Mouse (Mus musculus) liver, postnatal 0 days (tissue): ENCODE results near the gene Emc7. TPM values are rescaled to one million over a fixed set of nuclear protein-coding genes. Genes with fewer than 3 reads are reported as not detected.
"Not testable (repeated sequence)": the region's sequence is repeated elsewhere in the genome, so short reads cannot be mapped to it uniquely, and the experiment has no call there.

Source experiments
- ATAC-seq: fragments of 200-750 bp; cut with Nextera tagmentation; 2 replicates; pipeline ENCODE4 v1.8.0; 2017; ENCODE audit warnings: mild to moderate bottlenecking, moderate library complexity
- DNase-seq: peaks from one replicate; pipeline ENCODE4 v3.0.0-alpha.2; 2016
- H3K27ac ChIP-seq: fragments of 300-500 bp; sonication (generic); 2 replicates; pipeline ENCODE4 v1.5.1; 2014; ENCODE audit warnings: antibody characterized with exemption, moderate library complexity, mild to moderate bottlenecking, low read depth
- H3K27me3 ChIP-seq: fragments of 300-500 bp; sonication (generic); 2 replicates; pipeline ENCODE4 v1.6.1; 2014; ENCODE audit warnings: low read length, control low read depth, mixed read lengths; ENCODE audit not compliant: insufficient read depth
- H3K36me3 ChIP-seq: fragments of 300-500 bp; sonication (generic); replicated peaks from 2 replicates; pipeline ENCODE4 v1.6.1; 2014; ENCODE audit warnings: mild to moderate bottlenecking, control low read depth, low read length, moderate library complexity, mixed read lengths; ENCODE audit not compliant: insufficient read depth
- H3K4me1 ChIP-seq: fragments of 300-500 bp; sonication (generic); 2 replicates; pipeline ENCODE4 v1.6.1; 2014; ENCODE audit warnings: antibody characterized with exemption, mild to moderate bottlenecking, control low read depth; ENCODE audit not compliant: insufficient read depth
- H3K4me2 ChIP-seq: fragments of 300-500 bp; sonication (generic); 2 replicates; pipeline ENCODE4 v1.6.1; 2014; ENCODE audit warnings: low read depth, mild to moderate bottlenecking, low read length, moderate library complexity, mixed read lengths
- H3K4me3 ChIP-seq: fragments of 300-500 bp; sonication (generic); 2 replicates; pipeline ENCODE4 v1.5.1; 2014; ENCODE audit warnings: low read depth, low read length
- H3K9ac ChIP-seq: fragments of 300-500 bp; sonication (generic); replicated peaks from 2 replicates; pipeline ENCODE4 v1.6.1; 2014; ENCODE audit warnings: mild to moderate bottlenecking, moderate library complexity
- H3K9me3 ChIP-seq: fragments of 300-500 bp; sonication (generic); 2 replicates; pipeline ENCODE4 v1.6.1; 2016; ENCODE audit warnings: mild to moderate bottlenecking, control low read depth, low read length, mixed read lengths
- CTCF ChIP-seq: sonication (generic); IDR thresholded peaks from 2 replicates; pipeline ENCODE4 v1.5.1; 2016; ENCODE audit warnings: antibody characterized with exemption, low read depth
- EP300 ChIP-seq: IDR thresholded peaks from 2 replicates; pipeline ENCODE4 v1.6.1; 2016; ENCODE audit warnings: antibody characterized with exemption, low read depth, mild to moderate bottlenecking
- WGBS: fragments of 180-500 bp; shearing (Covaris S2); extraction: QIAGEN DNeasy Blood & Tissue Kit; methylation state at CpG from one replicate; pipeline ENCODE4 v1.1.7; 2014; ENCODE audit not compliant: insufficient replicate concordance; 5-methylcytosine and 5-hydroxymethylcytosine counted together
- polyA plus RNA-seq: library from polyadenylated mRNA; unstranded; fragments of >200 nt; fragmentation: Nextera tagmentation; extraction: Ambion mirVana; gene quantifications from 2 replicates; pipeline ENCODE4 v1.2.1, GENCODE M21; 2015

Gene Emc7
- 19.1 and 19.2 TPM in 2 replicates for polyA plus RNA-seq

DNA sequence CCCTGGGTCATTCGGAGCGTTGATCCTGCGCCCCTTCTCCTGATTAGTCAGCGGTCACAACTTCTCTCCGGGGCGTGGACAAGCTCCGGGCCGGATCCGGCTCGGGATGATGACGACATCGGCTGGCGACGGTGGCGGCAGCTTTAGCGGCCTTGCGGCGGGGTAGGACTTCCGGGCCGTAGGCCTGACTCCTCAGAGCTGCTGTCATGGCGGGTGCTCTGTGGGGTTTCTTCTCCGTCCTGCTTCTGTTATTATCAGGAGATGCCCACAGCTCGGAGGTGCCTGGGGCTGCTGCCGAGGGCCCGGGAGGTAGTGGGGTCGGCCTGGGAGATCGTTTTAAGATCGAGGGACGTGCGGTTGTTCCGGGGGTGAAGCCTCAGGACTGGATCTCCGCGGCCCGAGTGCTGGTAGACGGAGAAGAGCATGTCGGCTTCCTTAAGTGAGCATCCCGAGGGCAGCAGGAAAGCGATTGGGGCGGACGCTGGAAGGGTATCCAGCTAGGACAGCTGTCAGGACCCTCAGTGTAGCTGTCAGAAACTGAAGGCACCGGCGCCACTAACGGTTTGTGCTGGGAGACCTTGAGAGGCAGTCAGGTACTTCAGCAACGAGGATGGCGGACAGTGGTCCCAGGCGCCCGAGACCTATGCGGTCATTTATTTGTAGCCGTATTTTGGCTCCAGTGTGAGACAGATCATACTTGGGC is at the start of gene Emc7:
Emc7 (plus strand) TSS at position 136 of the 703 bp plus-strand sequence.
- Histone ChIP-seq H3K4me1 (peaks cover 3% of the 10 kb centered on the region; the same call in 1 of the 2 replicates), H3K4me3 (peak within 1 kb of the TSS; percentile 70), H3K36me3 (peaks cover 2% of the 10 kb centered on the region; the same call in 1 of the 2 replicates), H3K9me3 (no peaks in the 10 kb centered on the region), H3K27ac (peak within 1 kb of the TSS; percentile 78), H3K27me3 (no peaks in the 10 kb centered on the region), H3K9ac (peak within 1 kb of the TSS; percentile 79), H3K4me2 (peak within 1 kb of the TSS; percentile 79)
- WGBS, result 1% methylated on average over 49 of the region's 49 CpGs
- DNase-seq (peak; percentile 99), ATAC-seq (peak; percentile 100)
- TF ChIP-seq CTCF (no peak), EP300 (peak; percentile 30; the same call in 1 of the 2 replicates)

DNA sequence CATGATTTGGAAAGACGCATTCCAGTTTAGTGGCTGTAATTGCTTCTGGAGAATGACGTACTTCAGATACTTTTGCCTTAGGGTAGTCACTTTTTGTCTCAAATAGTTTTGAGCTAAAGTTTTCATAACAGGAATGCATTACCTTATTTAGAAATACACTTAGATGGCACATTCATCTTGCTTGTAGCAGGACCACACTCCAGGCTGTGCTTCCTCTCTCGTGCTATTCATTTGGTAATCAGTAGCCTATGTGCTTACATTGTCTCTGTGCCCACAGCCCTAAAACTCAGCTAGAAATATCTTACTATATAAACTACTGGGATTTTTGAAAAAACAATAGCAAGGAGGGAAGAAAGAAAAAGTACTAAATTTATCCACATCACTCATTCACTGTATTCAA is 47.8 kb upstream of the Emc7 start:
- no peak for DNase-seq
- Histone ChIP-seq H3K4me2 (no peak overlapping the region), H3K36me3 (peaks cover 23% of the 10 kb centered on the region), H3K27me3 (no peaks in the 10 kb centered on the region), H3K4me3 (no peak overlapping the region), H3K9me3 (no peaks in the 10 kb centered on the region), H3K4me1 (no peaks in the 10 kb centered on the region), H3K27ac (no peak overlapping the region), H3K9ac (no peak overlapping the region)
- TF ChIP-seq EP300 (no peak), CTCF (no peak)
- ATAC-seq, result no peak
- 86% methylated on average over 3 of the region's 3 CpGs for WGBS

DNA sequence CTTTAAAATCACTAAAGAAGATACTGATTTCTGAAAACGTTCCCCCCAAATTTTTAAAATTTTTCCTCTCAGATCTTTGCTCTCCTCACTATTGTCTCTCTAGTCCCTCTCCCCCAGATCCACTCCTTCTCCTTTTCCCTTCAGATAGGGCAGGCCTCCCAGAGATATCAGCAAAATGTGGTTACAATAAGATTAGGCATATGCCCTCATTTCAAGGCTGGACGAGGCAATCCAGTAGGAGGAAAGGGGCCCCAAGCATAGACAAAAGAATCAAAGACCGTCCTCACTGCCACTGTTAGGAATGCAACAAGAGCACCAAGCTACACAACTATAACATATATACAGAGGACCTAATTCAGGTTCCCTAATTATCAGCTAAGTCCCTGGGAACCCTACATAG is 29.5 kb upstream of the Emc7 start:
- no peaks in the 10 kb centered on the region for H3K9me3 ChIP-seq
- no peak overlapping the region for H3K4me3 ChIP-seq
- no peaks in the 10 kb centered on the region for H3K27me3 ChIP-seq
- no peak for DNase-seq
- ATAC-seq, result no peak
- WGBS, result 41% methylated on average over 3 of the region's 3 CpGs
- no peak overlapping the region for H3K4me2 ChIP-seq
- no peak overlapping the region for H3K27ac ChIP-seq
- TF ChIP-seq EP300, result no peak
- no peaks in the 10 kb centered on the region for H3K36me3 ChIP-seq
- H3K4me1 ChIP-seq, result no peaks in the 10 kb centered on the region
- no peak overlapping the region for H3K9ac ChIP-seq

DNA sequence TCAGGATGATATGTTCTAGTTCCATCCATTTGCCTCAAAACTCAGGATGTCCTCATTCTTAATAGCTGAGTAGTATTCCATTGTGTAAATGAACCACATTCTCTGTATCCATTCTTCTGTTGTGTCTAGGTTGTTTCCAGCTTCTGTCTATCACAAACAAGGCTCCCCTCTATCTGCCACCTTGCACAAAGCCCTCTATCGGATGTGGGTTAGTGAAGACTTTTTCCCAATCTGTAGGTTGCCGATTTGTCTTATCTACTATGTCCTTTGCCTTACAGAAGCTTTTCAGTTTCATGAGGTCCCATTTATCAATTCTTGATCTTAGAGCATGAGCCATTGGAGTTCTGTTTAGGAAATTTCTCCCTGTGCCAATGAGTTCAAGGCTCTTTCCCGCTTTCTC is 26.3 kb upstream of the Emc7 start:
- H3K4me2 ChIP-seq, H3K9me3 ChIP-seq, DNase-seq, H3K4me3 ChIP-seq, H3K27me3 ChIP-seq, H3K4me1 ChIP-seq, H3K36me3 ChIP-seq, H3K27ac ChIP-seq, ATAC-seq, H3K9ac ChIP-seq: not testable (repeated sequence)
- WGBS, result 76% methylated on average over 3 of the region's 3 CpGs

DNA sequence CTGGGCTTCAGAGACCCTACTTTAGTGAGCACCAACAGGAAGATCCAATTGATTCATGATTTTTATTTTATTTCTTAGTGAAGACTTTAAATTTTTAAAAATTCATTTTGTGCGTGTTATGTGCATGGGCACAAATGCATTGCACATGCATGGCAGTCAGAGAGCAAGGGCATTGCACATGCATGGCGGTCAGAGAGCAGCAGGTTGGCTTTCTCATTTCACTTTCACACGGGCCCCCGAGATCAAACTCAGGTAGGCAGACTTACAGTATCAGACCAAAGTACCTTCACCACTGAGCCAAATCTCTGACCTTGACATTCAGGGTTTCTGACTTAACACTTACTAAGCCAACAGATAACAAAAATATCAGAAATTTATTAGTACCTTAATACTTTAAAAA is 25.1 kb upstream of the Emc7 start:
- no peak overlapping the region for H3K27ac ChIP-seq
- no peak overlapping the region for H3K4me2 ChIP-seq
- H3K4me3 ChIP-seq, result no peak overlapping the region
- H3K9ac ChIP-seq, result no peak overlapping the region
- no peaks in the 10 kb centered on the region for H3K4me1 ChIP-seq
- no peaks in the 10 kb centered on the region for H3K27me3 ChIP-seq
- no peak for DNase-seq
- H3K9me3 ChIP-seq, result no peaks in the 10 kb centered on the region
- no peak for ATAC-seq
- no peaks in the 10 kb centered on the region for H3K36me3 ChIP-seq
- WGBS, result 73% methylated on average over 4 of the region's 4 CpGs
- TF ChIP-seq EP300, result no peak
- TF ChIP-seq CTCF, result no peak

DNA sequence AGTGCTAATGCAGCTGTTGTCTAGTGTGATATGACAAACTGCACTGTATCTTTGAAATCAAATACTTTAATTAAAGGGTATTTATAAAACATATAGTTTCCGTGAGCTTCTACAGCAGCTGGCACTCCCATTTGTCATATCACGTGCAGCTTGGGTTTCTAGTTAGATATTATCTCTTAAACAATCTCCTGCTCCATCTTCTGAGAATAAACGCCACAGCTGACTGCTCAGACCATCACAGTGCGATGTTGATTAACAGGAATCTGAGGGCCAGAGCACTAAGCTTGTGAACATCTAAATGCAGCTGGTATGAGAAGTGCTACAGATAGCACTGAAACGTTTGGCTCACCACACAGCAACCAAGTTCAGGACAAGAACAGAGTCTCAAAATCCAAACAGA is 24.4 kb upstream of the Emc7 start:
- H3K9me3 ChIP-seq, result no peaks in the 10 kb centered on the region
- 52% methylated on average over 5 of the region's 5 CpGs for WGBS

DNA sequence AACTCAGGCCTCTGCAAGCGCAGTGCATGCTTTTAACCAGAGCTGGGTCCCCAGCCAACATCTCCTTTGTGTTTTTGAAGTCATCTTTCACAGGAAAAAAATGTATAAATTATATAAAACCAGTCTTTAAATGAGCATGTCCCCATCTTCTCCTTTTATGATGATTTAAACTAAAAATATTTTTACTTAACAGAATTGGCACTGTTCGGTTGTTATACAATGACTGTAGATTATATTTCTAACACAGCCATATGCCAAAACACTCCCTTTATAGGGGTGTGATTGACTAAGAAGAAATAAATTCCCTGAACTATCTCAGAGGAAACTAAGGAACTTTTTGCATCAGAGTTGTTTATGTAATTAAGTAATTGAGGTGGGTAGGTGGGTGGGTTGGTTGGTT is 22.3 kb upstream of the Emc7 start:
- H3K36me3 ChIP-seq, result no peaks in the 10 kb centered on the region
- H3K4me1 ChIP-seq, result no peaks in the 10 kb centered on the region
- ATAC-seq (no peak), DNase-seq (no peak)
- 72% methylated on average over 2 of the region's 2 CpGs for WGBS
- H3K4me2 ChIP-seq, result no peak overlapping the region
- no peak overlapping the region for H3K9ac ChIP-seq
- H3K27me3 ChIP-seq, result no peaks in the 10 kb centered on the region
- TF ChIP-seq EP300, result no peak
- TF ChIP-seq CTCF, result no peak
- no peaks in the 10 kb centered on the region for H3K9me3 ChIP-seq
- H3K27ac ChIP-seq, result no peak overlapping the region
- no peak overlapping the region for H3K4me3 ChIP-seq

More for the DNA sequence above, 24.4 kb upstream of the Emc7 start:
- no peaks in the 10 kb centered on the region for H3K27me3 ChIP-seq
- TF ChIP-seq CTCF, result no peak
- no peak for TF ChIP-seq EP300
- H3K4me3 ChIP-seq, result no peak overlapping the region
- no peaks in the 10 kb centered on the region for H3K4me1 ChIP-seq
- no peak overlapping the region for H3K4me2 ChIP-seq
- no peak overlapping the region for H3K27ac ChIP-seq
- no peak for DNase-seq
- no peaks in the 10 kb centered on the region for H3K36me3 ChIP-seq
- no peak for ATAC-seq
- H3K9ac ChIP-seq, result no peak overlapping the region
